Comparison of ENCODE assay signal across 9 mouse cellular contexts in the genomic region with DNA sequence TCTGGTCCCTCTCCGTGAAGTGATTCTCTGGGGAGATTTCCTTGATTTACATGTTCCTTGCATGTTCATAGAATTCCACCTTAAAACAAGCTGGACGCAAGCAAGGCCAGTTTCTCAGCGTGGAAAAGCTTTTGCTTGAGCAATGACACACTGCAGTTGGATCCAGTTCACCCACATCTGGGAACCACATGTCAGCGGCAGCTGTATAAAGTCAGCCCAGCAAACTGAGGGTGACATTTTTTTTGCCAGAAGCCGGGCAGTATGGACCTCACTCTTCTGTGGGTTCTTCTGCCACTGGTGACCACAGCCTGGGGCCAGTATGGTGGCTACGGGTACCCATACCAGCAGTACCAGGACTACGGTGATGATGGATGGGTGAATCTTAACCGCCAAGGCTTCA. TPM values are rescaled to one million over a fixed set of nuclear protein-coding genes. Genes with fewer than 3 reads are reported as not detected.
DNase-seq lines count a peak whose midpoint lies in the region; TF ChIP-seq lines count a peak whose summit lies in the region.
"Had no signal": no experiment of that assay in that cellular context is flagged by ENCODE, and none has a peak within 500 bp of the region (broad histone marks: within the 10 kb centered on the region; RNA-seq: fewer than 3 reads in every experiment).

Gene Dpt, plus strand, starts transcription at position 174 of the 400 bp plus-strand sequence.

- H3K27ac ChIP-seq in thymus, adult 2 months (ENCODE audit: control insufficient read depth, insufficient read depth, low read length), result no peak within 1 kb of the TSS
- H3K27ac ChIP-seq: forebrain, embryonic 13.5 days had no signal

- intact Hi-C loops in gastrocnemius, postnatal 36 days (cut with DNase I), result no loop called here

- TF ChIP-seq POLR2A in thymus, adult 2 months (IDR thresholded peaks at IDR 0.05; ENCODE audit: control insufficient read depth, extremely low read depth, insufficient read depth, low read length, poor library complexity), result no peak
- 0 out of 2 replicates have a peak, but pooled peaks have one; percentile 25 for TF ChIP-seq POLR2A in lung, adult 2 months (IDR thresholded peaks at IDR 0.05; ENCODE audit: borderline replicate concordance, extremely low read depth, low read depth, low read length)

- no peaks in the 10 kb centered on the region for H3K36me3 ChIP-seq in thymus, adult 2 months (ENCODE audit: control insufficient read depth, insufficient read depth, low read length)

- no peak within 1 kb of the TSS for H3K4me3 ChIP-seq in thymus, adult 2 months (ENCODE audit: control insufficient read depth, insufficient read depth, low read length)
- peak within 1 kb of the TSS; percentile 45 for H3K4me3 ChIP-seq in lung, adult 2 months (replicated peaks; ENCODE audit: extremely low read depth, low read depth, low read length)
- H3K4me3 ChIP-seq: forebrain, embryonic 13.5 days had no signal

- 94% methylated on average over 8 of the region's 8 CpGs for WGBS in thymus, adult 2 months
- 74% methylated on average over 8 of the region's 8 CpGs for WGBS in lung, adult 2 months

- no peak for TF ChIP-seq CTCF in thymus, adult 2 months (IDR thresholded peaks at IDR 0.05; ENCODE audit: borderline replicate concordance, control insufficient read depth, extremely low read depth, insufficient read depth, low read length, poor library complexity)
- no peak for TF ChIP-seq CTCF in lung, adult 2 months (IDR thresholded peaks at IDR 0.05; ENCODE audit: insufficient read depth, low read length)

- H3K27me3 ChIP-seq in thymus, adult 2 months (ENCODE audit: control insufficient read depth, insufficient read depth, low read length), result no peaks in the 10 kb centered on the region
- H3K27me3 ChIP-seq: forebrain, embryonic 13.5 days had no signal

- DNase-seq in thymus, adult 2 months, result no peak
- no peak for DNase-seq in thymus, adult 18-20 months
- peak; percentile 57 to 62 for DNase-seq in gastrocnemius, postnatal 36 days
- peak; percentile 6 for DNase-seq in lung, adult 2 months
- DNase-seq in right cerebral cortex, adult 18-20 months, result no peak
- no peak for DNase-seq in thymus, postnatal 14 days
- no peak for DNase-seq in T-cell, adult 2 months (ENCODE audit: low spot score)
- no peak for DNase-seq in frontal cortex, postnatal 25 days (ENCODE audit: low spot score in 2 of 2)

- H3K4me1 ChIP-seq in thymus, adult 2 months (replicated peaks; ENCODE audit: control insufficient read depth, insufficient read depth, low read length), result no peaks in the 10 kb centered on the region
- H3K4me1 ChIP-seq in lung, adult 2 months (ENCODE audit: control insufficient read depth, insufficient read depth, low read length), result no peaks in the 10 kb centered on the region
- H3K4me1 ChIP-seq: forebrain, embryonic 13.5 days had no signal

RNA-seq across cellular contexts. Expression of gene Dpt, which starts in this region (rescaled TPM):
- 10.2 and 14.6 TPM in 2 replicates for polyA plus RNA-seq in thymus, adult 2 months (2012; rRNA removed)
- 10 to 100 TPM; 48.2 to 49.4 TPM for total RNA-seq in gastrocnemius, postnatal 36 days (2021)
- 69.2 and 71.1 TPM in 2 replicates for polyA plus RNA-seq in lung, adult 2 months (2012; rRNA removed)
- polyA plus RNA-seq: forebrain, embryonic 13.5 days had no signal

Comparison
In these comparisons a context has a peak if more than half of its experiments do, and no peak if none do; other contexts are left out.
1. DNase-seq: peak in gastrocnemius, postnatal 36 days (2 of 2) and lung, adult 2 months (single experiment); none in thymus, adult 2 months (single experiment), thymus, adult 18-20 months (0 of 2), right cerebral cortex, adult 18-20 months (single experiment), thymus, postnatal 14 days (single experiment), T-cell, adult 2 months (single experiment) and frontal cortex, postnatal 25 days (0 of 2).